ENCODE assay signal across 23 mouse cellular contexts in genomic region chr16:59969816-59970215, GRCm38 (mm10).
A peak's percentile ranks its signal among the peaks of the same experiment; 100 is the strongest.
DNase-seq lines count a peak whose midpoint lies in the region; ATAC-seq lines count a peak whose summit lies in the region.
"Had no signal": no experiment of that assay in that cellular context is flagged by ENCODE, and none has a peak within 500 bp of the region (broad histone marks: within the 10 kb centered on the region; RNA-seq: fewer than 3 reads in every experiment).

No protein-coding gene starts in this region.

- H3K27me3 ChIP-seq in forebrain, embryonic 12.5 days: no peaks in the 10 kb centered on the region
- H3K27me3 ChIP-seq: CH12.LX; embryonic facial prominence, embryonic 13.5 days; heart, embryonic 15.5 days; stomach, embryonic 15.5 days had no signal

- peak; percentile 33; the same call in 1 of the 2 replicates for ATAC-seq in forebrain, embryonic 12.5 days (ENCODE audit: low FRiP score)
- ATAC-seq: hindbrain, embryonic 16.5 days; intestine, postnatal 0 days; liver, postnatal 0 days had no signal

- no peak overlapping the region for H3K4me2 ChIP-seq in forebrain, embryonic 12.5 days
- H3K4me2 ChIP-seq: embryonic facial prominence, embryonic 13.5 days; heart, embryonic 15.5 days; stomach, embryonic 15.5 days had no signal

- no peak overlapping the region for H3K4me3 ChIP-seq in forebrain, embryonic 12.5 days (replicated peaks)
- H3K4me3 ChIP-seq: embryonic facial prominence, embryonic 13.5 days; heart, embryonic 15.5 days; limb, embryonic 10.5 days; stomach, embryonic 15.5 days had no signal

- no peaks in the 10 kb centered on the region for H3K9me3 ChIP-seq in forebrain, embryonic 12.5 days
- H3K9me3 ChIP-seq: embryonic facial prominence, embryonic 13.5 days; heart, embryonic 15.5 days; limb, embryonic 10.5 days; stomach, embryonic 15.5 days had no signal

- DNase-seq in layer of hippocampus, adult 11-12 months (ENCODE audit: low spot score): peak; percentile 12
- DNase-seq in layer of hippocampus, adult 9-10 months (ENCODE audit: low spot score): no peak
- peak; percentile 83 for DNase-seq in Muller cell, postnatal 12 days (ENCODE audit: inconsistent ontology term)
- DNase-seq in layer of hippocampus, adult 9-11 months: peak; percentile 16
- DNase-seq in right cerebral cortex, adult 18-20 months: no peak
- no peak for DNase-seq in spleen, postnatal 10 days (ENCODE audit: low spot score in 2 of 2)
- DNase-seq: gastrocnemius, postnatal 36 days; heart, postnatal 4 days; kidney, postnatal 10 days; liver, postnatal 0 days; lung, postnatal 10 days; right cerebral cortex, postnatal 14 days; spleen, adult 18-20 months; thymus, adult 18-20 months; thymus, postnatal 4 days had no signal

- WGBS in forebrain, embryonic 12.5 days: 31% methylated on average over 4 of the region's 4 CpGs

- H3K9ac ChIP-seq in forebrain, embryonic 12.5 days: no peak overlapping the region
- H3K9ac ChIP-seq: embryonic facial prominence, embryonic 13.5 days; heart, embryonic 15.5 days; liver, postnatal 0 days; stomach, embryonic 15.5 days had no signal

- no peak overlapping the region for H3K27ac ChIP-seq in forebrain, embryonic 12.5 days
- H3K27ac ChIP-seq: embryonic facial prominence, embryonic 13.5 days; heart, embryonic 15.5 days; limb, embryonic 10.5 days; stomach, embryonic 15.5 days had no signal

- H3K36me3 ChIP-seq in forebrain, embryonic 12.5 days (replicated peaks): no peaks in the 10 kb centered on the region
- H3K36me3 ChIP-seq: embryonic facial prominence, embryonic 13.5 days; heart, embryonic 15.5 days; limb, embryonic 10.5 days; stomach, embryonic 15.5 days had no signal

- no peaks in the 10 kb centered on the region for H3K4me1 ChIP-seq in forebrain, embryonic 12.5 days
- H3K4me1 ChIP-seq: embryonic facial prominence, embryonic 13.5 days; heart, embryonic 15.5 days; limb, embryonic 10.5 days; stomach, embryonic 15.5 days had no signal

Comparison
In these comparisons a context has a peak if more than half of its experiments do, and no peak if none do; other contexts are left out.
1. DNase-seq: peak in layer of hippocampus, adult 11-12 months (single experiment), Muller cell, postnatal 12 days (single experiment) and layer of hippocampus, adult 9-11 months (single experiment); none in layer of hippocampus, adult 9-10 months (single experiment), right cerebral cortex, adult 18-20 months (single experiment) and spleen, postnatal 10 days (0 of 2).